Mouse (Mus musculus) hindbrain, postnatal 0 days (tissue): ENCODE data around the gene Neo1. TPM values are rescaled to one million over a fixed set of nuclear protein-coding genes. Genes with fewer than 3 reads are reported as not detected.

Experiments used
- ATAC-seq: fragments of 200-750 bp; cut with Nextera tagmentation; 2 replicates; pipeline ENCODE4 v1.8.0; 2017; ENCODE audit warnings: mild to moderate bottlenecking, moderate TSS enrichment, moderate library complexity
- DNase-seq: peaks from one replicate; pipeline ENCODE4 v3.0.0-alpha.2; 2015; ENCODE audit warnings: low spot score
- H3K27ac ChIP-seq: fragments of 300-500 bp; sonication (generic); 2 replicates; pipeline ENCODE4 v1.5.1; 2014; ENCODE audit warnings: mild to moderate bottlenecking
- H3K27me3 ChIP-seq: fragments of 300-500 bp; sonication (generic); 2 replicates; pipeline ENCODE4 v1.6.1; 2014; ENCODE audit warnings: low read length, mixed read lengths; ENCODE audit not compliant: insufficient read depth
- H3K36me3 ChIP-seq: fragments of 300-500 bp; sonication (generic); 2 replicates; pipeline ENCODE4 v1.6.1; 2014; ENCODE audit warnings: low read length, mixed read lengths; ENCODE audit not compliant: insufficient read depth
- H3K4me1 ChIP-seq: fragments of 300-500 bp; sonication (generic); 2 replicates; pipeline ENCODE4 v1.6.1; 2014; ENCODE audit warnings: antibody characterized with exemption, low read length, mixed read lengths; ENCODE audit not compliant: insufficient read depth
- H3K4me2 ChIP-seq: fragments of 300-500 bp; sonication (generic); 2 replicates; pipeline ENCODE4 v1.6.1; 2014; ENCODE audit warnings: low read depth, mild to moderate bottlenecking, low read length, moderate library complexity, mixed read lengths
- H3K4me3 ChIP-seq: fragments of 300-500 bp; sonication (generic); 2 replicates; pipeline ENCODE4 v1.5.1; 2014; ENCODE audit warnings: low read length
- H3K9ac ChIP-seq: fragments of 300-500 bp; sonication (generic); replicated peaks from 2 replicates; pipeline ENCODE4 v1.6.1; 2014; ENCODE audit warnings: mild to moderate bottlenecking, low read length, moderate library complexity, mixed read lengths
- H3K9me3 ChIP-seq: fragments of 300-500 bp; sonication (generic); 2 replicates; pipeline ENCODE4 v1.6.1; 2016; ENCODE audit warnings: low read length, mixed read lengths
- CTCF ChIP-seq: IDR thresholded peaks from 2 replicates; pipeline ENCODE4 v1.5.1; 2016; ENCODE audit warnings: antibody characterized with exemption, control low read depth, low read depth
- WGBS: fragments of 180-500 bp; shearing (Covaris S2); extraction: QIAGEN DNeasy Blood & Tissue Kit; methylation state at CpG from one replicate; pipeline ENCODE4 v1.1.7; 2014; 5-methylcytosine and 5-hydroxymethylcytosine counted together
- polyA plus RNA-seq: library from polyadenylated mRNA; unstranded; fragments of >200 nt; fragmentation: Nextera tagmentation; extraction: Ambion mirVana; gene quantifications from 2 replicates; pipeline ENCODE4 v1.2.1, GENCODE M21; 2015
- total RNA-seq: library from RNA; depleted of rRNA; stranded (reverse); fragments of >200 nt; gene quantifications from 2 replicates; pipeline ENCODE4 v1.2.3, GENCODE M21; 2014

Gene Neo1
- total and polyA plus RNA-seq, 2 experiments from 2014 or later, result 38.7 to 160 TPM

GRCm38 (mm10) chr9:58889782-58890448 is 146.3 kb downstream of the Neo1 start:
- H3K4me3 ChIP-seq, result no peak overlapping the region
- H3K27ac ChIP-seq, result no peak overlapping the region
- TF ChIP-seq CTCF, result no peak
- peaks cover 48% of the 10 kb centered on the region for H3K36me3 ChIP-seq
- H3K9me3 ChIP-seq, result no peaks in the 10 kb centered on the region
- no peaks in the 10 kb centered on the region for H3K4me1 ChIP-seq
- H3K9ac ChIP-seq, result no peak overlapping the region
- no peak overlapping the region for H3K4me2 ChIP-seq
- DNase-seq (no peak), ATAC-seq (no peak)
- 90% methylated on average over 12 of the region's 12 CpGs for WGBS
- no peaks in the 10 kb centered on the region for H3K27me3 ChIP-seq

GRCm38 (mm10) chr9:58882686-58883085 is 153.6 kb downstream of the Neo1 start:
- no peak overlapping the region for H3K9ac ChIP-seq
- DNase-seq (no peak), ATAC-seq (no peak)
- H3K9me3 ChIP-seq, result no peaks in the 10 kb centered on the region
- no peak overlapping the region for H3K4me3 ChIP-seq
- peaks cover 27% of the 10 kb centered on the region for H3K36me3 ChIP-seq
- H3K27ac ChIP-seq, result no peak overlapping the region
- no peak overlapping the region for H3K4me2 ChIP-seq
- WGBS, result 33% methylated on average over 1 of the region's 1 CpGs
- no peak for TF ChIP-seq CTCF
- H3K4me1 ChIP-seq, result no peaks in the 10 kb centered on the region
- no peaks in the 10 kb centered on the region for H3K27me3 ChIP-seq

GRCm38 (mm10) chr9:58879836-58880235 is 156.4 kb downstream of the Neo1 start:
- no peaks in the 10 kb centered on the region for H3K4me1 ChIP-seq
- no peak overlapping the region for H3K4me2 ChIP-seq
- DNase-seq, result no peak
- H3K27ac ChIP-seq, result no peak overlapping the region
- H3K36me3 ChIP-seq, result peaks cover 38% of the 10 kb centered on the region
- H3K4me3 ChIP-seq, result no peak overlapping the region
- TF ChIP-seq CTCF, result no peak
- H3K9me3 ChIP-seq, result no peaks in the 10 kb centered on the region
- ATAC-seq, result no peak
- no peaks in the 10 kb centered on the region for H3K27me3 ChIP-seq
- H3K9ac ChIP-seq, result no peak overlapping the region
- WGBS, result 85% methylated on average over 1 of the region's 1 CpGs

GRCm38 (mm10) chr9:58876946-58877625 is 159.2 kb downstream of the Neo1 start:
- no peaks in the 10 kb centered on the region for H3K27me3 ChIP-seq
- H3K27ac ChIP-seq, result no peak overlapping the region
- H3K36me3 ChIP-seq, result peaks cover 34% of the 10 kb centered on the region
- no peaks in the 10 kb centered on the region for H3K4me1 ChIP-seq
- TF ChIP-seq CTCF, result no peak
- H3K4me2 ChIP-seq, result no peak overlapping the region
- no peak overlapping the region for H3K9ac ChIP-seq
- H3K4me3 ChIP-seq, result no peak overlapping the region
- DNase-seq (no peak), ATAC-seq (no peak)
- H3K9me3 ChIP-seq, result no peaks in the 10 kb centered on the region
- 94% methylated on average over 6 of the region's 6 CpGs for WGBS

- Histone ChIP-seq H3K27ac (no peak overlapping the region), H3K27me3 (no peaks in the 10 kb centered on the region), H3K9ac (no peak overlapping the region), H3K36me3 (peaks cover 32% of the 10 kb centered on the region), H3K4me2 (no peak overlapping the region), H3K4me1 (no peaks in the 10 kb centered on the region), H3K4me3 (no peak overlapping the region), H3K9me3 (no peaks in the 10 kb centered on the region)
- no peak for TF ChIP-seq CTCF
- DNase-seq (no peak), ATAC-seq (no peak)
- WGBS, result 92% methylated on average over 6 of the region's 6 CpGs
These were observed 160.8 kb downstream of the Neo1 start for GRCm38 (mm10) chr9:58875439-58875838.

- Histone ChIP-seq H3K4me1 (no peaks in the 10 kb centered on the region), H3K9ac (no peak overlapping the region), H3K9me3 (no peaks in the 10 kb centered on the region), H3K36me3 (peaks cover 27% of the 10 kb centered on the region), H3K27ac (no peak overlapping the region), H3K4me2 (no peak overlapping the region), H3K27me3 (no peaks in the 10 kb centered on the region), H3K4me3 (no peak overlapping the region)
- ATAC-seq (no peak), DNase-seq (no peak)
- no peak for TF ChIP-seq CTCF
- WGBS, result 86% methylated on average over 4 of the region's 4 CpGs
These were observed 161.9 kb downstream of the Neo1 start for GRCm38 (mm10) chr9:58874354-58874753.

GRCm38 (mm10) chr9:58873541-58874324 is 162.5 kb downstream of the Neo1 start:
- H3K9ac ChIP-seq, result no peak overlapping the region
- 45% methylated on average over 10 of the region's 10 CpGs for WGBS
- no peaks in the 10 kb centered on the region for H3K9me3 ChIP-seq
- H3K27ac ChIP-seq, result no peak overlapping the region
- H3K4me1 ChIP-seq, result no peaks in the 10 kb centered on the region
- H3K4me3 ChIP-seq, result no peak overlapping the region
- ATAC-seq (peak; percentile 79), DNase-seq (peak; percentile 91)
- peak; percentile 93 for TF ChIP-seq CTCF
- H3K27me3 ChIP-seq, result no peaks in the 10 kb centered on the region
- H3K4me2 ChIP-seq, result no peak overlapping the region
- H3K36me3 ChIP-seq, result peaks cover 27% of the 10 kb centered on the region
